Mouse (Mus musculus) stomach, postnatal 0 days (tissue): Measurements from ENCODE around the gene Smim22. TPM values are rescaled to one million over a fixed set of nuclear protein-coding genes. Genes with fewer than 3 reads are reported as not detected.
A peak's percentile ranks its signal among the peaks of the same experiment; 100 is the strongest.

Experiments
- ATAC-seq: fragments of 200-750 bp; cut with Nextera tagmentation; 2 replicates; pipeline ENCODE4 v1.8.0; 2017; ENCODE audit not compliant: low FRiP score, low TSS enrichment
- DNase-seq: peaks from one replicate; pipeline ENCODE4 v3.0.0-alpha.2; 2016; ENCODE audit warnings: low spot score
- H3K27ac ChIP-seq: fragments of 300-500 bp; sonication (generic); replicated peaks from 2 replicates; pipeline ENCODE4 v1.5.1; 2014; ENCODE audit warnings: mild to moderate bottlenecking, control low read depth
- H3K27me3 ChIP-seq: fragments of 300-500 bp; sonication (generic); 2 replicates; pipeline ENCODE4 v1.6.1; 2014; ENCODE audit warnings: low read length; ENCODE audit not compliant: control insufficient read depth, insufficient read depth
- H3K36me3 ChIP-seq: fragments of 300-500 bp; sonication (generic); 2 replicates; pipeline ENCODE4 v1.6.1; 2014; ENCODE audit warnings: low read length, mixed read lengths; ENCODE audit not compliant: control insufficient read depth, insufficient read depth
- H3K4me1 ChIP-seq: fragments of 300-500 bp; sonication (generic); replicated peaks from 2 replicates; pipeline ENCODE4 v1.6.1; 2014; ENCODE audit warnings: antibody characterized with exemption; ENCODE audit not compliant: control insufficient read depth, insufficient read depth
- H3K4me2 ChIP-seq: fragments of 300-500 bp; sonication (generic); replicated peaks from 2 replicates; pipeline ENCODE4 v1.6.1; 2014; ENCODE audit warnings: low read depth, mild to moderate bottlenecking, control low read depth, moderate library complexity
- H3K4me3 ChIP-seq: fragments of 300-500 bp; sonication (generic); 2 replicates; pipeline ENCODE4 v1.5.1; 2014; ENCODE audit warnings: low read depth, low read length, control low read depth
- H3K9ac ChIP-seq: fragments of 300-500 bp; sonication (generic); 2 replicates; pipeline ENCODE4 v1.6.1; 2014; ENCODE audit warnings: mild to moderate bottlenecking, low read length, control low read depth, mixed read lengths
- H3K9me3 ChIP-seq: fragments of 300-500 bp; sonication (generic); 2 replicates; pipeline ENCODE4 v1.6.1; 2016; ENCODE audit warnings: low read length; ENCODE audit not compliant: control insufficient read depth
- CTCF ChIP-seq: IDR thresholded peaks from 2 replicates; pipeline ENCODE4 v1.5.1; 2016; ENCODE audit warnings: antibody characterized with exemption, low read depth, mild to moderate bottlenecking, moderate library complexity
- EP300 ChIP-seq: optimal IDR thresholded peaks from 2 replicates; pipeline ENCODE3; 2016; ENCODE audit warnings: antibody characterized with exemption
- WGBS: fragments of 180-500 bp; shearing (Covaris S2); extraction: QIAGEN DNeasy Blood & Tissue Kit; methylation state at CpG from one replicate; pipeline ENCODE4 v1.1.7; 2014; 5-methylcytosine and 5-hydroxymethylcytosine counted together
- polyA plus RNA-seq: library from polyadenylated mRNA; unstranded; fragments of >200 nt; fragmentation: Nextera tagmentation; extraction: Ambion mirVana; gene quantifications from 2 replicates; pipeline ENCODE4 v1.2.1, GENCODE M21; 2015

The Smim22 gene
- polyA plus RNA-seq, 1 experiment from 2014 or later, result 112 TPM

DNA sequence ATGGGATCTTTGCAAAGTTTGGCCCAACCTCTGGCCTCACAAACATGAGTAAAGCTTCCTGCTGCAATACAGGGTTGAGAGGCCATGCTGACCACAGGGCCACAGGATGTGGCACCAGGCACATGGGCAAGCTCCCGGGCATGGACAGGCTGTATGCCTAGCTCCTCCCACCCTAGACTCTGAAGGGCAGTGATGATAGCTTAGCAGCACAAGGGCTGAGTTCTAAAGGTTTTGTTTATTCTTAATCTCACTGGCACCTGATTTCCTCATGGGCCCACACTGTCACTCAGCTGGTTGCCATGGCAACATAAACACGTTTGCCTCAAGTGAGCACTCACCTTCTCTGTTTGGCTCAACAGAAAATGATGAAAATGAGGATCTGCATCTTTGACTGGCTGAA, 22.8 kb downstream of the Smim22 start:
- no peaks in the 10 kb centered on the region for H3K4me1 ChIP-seq
- no peaks in the 10 kb centered on the region for H3K27me3 ChIP-seq
- H3K27ac ChIP-seq, result no peak overlapping the region
- no peak for TF ChIP-seq EP300
- no peak for TF ChIP-seq CTCF
- WGBS, result 49% methylated on average over 2 of the region's 2 CpGs
- H3K9me3 ChIP-seq, result no peaks in the 10 kb centered on the region
- no peak overlapping the region for H3K4me2 ChIP-seq
- ATAC-seq (peak; percentile 94), DNase-seq (peak; percentile 62)
- H3K9ac ChIP-seq, result no peak overlapping the region
- H3K4me3 ChIP-seq, result no peak overlapping the region
- H3K36me3 ChIP-seq, result peaks cover 58% of the 10 kb centered on the region

DNA sequence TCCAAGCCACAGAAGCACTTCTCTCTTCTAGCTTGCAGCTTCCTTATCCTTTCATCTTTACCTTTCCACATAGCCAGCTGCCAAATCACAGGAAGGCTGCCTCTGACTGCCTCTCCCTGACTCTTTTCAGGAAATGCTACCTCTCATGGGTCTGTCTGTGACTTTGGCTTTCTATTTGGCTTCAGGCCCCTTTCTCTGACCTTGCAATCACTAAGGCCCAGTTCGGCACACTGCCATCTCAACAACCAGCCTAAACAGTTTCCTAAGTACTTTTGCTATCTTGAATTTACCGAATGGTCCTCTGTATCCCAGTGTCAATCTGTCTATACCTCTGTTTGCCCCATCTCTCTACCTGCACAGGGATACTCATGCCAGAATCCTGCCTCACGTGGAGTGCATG, 28.5 kb downstream of the Smim22 start:
- Histone ChIP-seq H3K27ac (no peak overlapping the region), H3K9me3 (no peaks in the 10 kb centered on the region), H3K9ac (no peak overlapping the region), H3K4me2 (no peak overlapping the region), H3K4me3 (no peak overlapping the region), H3K27me3 (no peaks in the 10 kb centered on the region), H3K36me3 (peaks cover 51% of the 10 kb centered on the region), H3K4me1 (no peaks in the 10 kb centered on the region)
- ATAC-seq (no peak), DNase-seq (no peak)
- 95% methylated on average over 3 of the region's 3 CpGs for WGBS
- no peak for TF ChIP-seq CTCF
- no peak for TF ChIP-seq EP300

DNA sequence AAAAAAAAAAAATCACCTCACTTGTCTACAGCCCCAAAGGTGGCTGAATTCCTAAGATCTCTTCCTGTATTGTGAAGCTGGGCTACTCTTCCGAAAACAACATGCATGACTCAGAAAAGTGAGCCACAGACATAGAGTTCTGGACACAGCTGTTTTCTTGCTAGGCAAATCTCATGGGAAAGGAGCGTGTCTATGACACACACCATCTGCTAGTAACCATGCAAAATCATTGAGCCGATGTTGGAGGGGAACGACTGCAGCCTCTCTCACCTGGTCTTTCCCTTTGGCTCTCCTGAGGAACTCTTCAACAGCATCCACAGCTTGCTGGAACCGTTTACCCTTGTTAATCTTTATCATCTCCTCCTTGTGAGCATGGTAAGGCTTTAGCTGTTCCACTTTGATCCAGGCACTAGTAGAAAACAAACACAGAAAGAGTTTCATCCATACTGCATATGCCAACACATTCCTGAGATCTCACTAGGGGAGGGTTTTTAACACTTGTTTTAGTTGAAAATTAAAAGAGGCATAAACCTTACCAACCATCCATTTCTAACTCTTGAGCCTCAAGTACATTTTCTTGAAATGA, 29.7 kb downstream of the Smim22 start:
- H3K4me1 ChIP-seq, result no peaks in the 10 kb centered on the region
- DNase-seq (no peak), ATAC-seq (no peak)
- no peaks in the 10 kb centered on the region for H3K9me3 ChIP-seq
- no peak overlapping the region for H3K4me2 ChIP-seq
- TF ChIP-seq CTCF, result no peak
- TF ChIP-seq EP300, result no peak
- 73% methylated on average over 5 of the region's 5 CpGs for WGBS
- no peaks in the 10 kb centered on the region for H3K27me3 ChIP-seq
- H3K9ac ChIP-seq, result no peak overlapping the region
- H3K27ac ChIP-seq, result no peak overlapping the region
- no peak overlapping the region for H3K4me3 ChIP-seq
- peaks cover 44% of the 10 kb centered on the region for H3K36me3 ChIP-seq

DNA sequence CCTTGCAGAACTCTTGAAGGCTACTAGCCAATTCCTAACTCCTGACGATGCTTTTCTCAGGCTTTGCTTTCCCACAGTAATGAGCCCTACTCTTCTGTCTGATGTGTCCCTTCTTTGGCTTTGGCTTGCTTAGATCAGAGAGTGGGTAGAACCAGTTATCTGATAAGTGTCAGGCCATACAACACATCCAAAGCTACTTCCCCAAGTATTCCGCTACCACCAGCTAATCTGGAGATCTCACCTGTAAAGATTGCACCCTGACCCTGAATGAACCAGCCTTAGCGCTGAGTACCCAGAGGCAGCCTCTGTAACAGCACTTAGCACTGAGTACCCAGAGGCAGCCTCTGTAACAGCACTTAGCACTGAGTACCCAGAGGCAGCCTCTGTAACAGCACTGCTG, 38.2 kb downstream of the Smim22 start:
- no peak overlapping the region for H3K9ac ChIP-seq
- TF ChIP-seq EP300 (no peak), CTCF (no peak)

DNA sequence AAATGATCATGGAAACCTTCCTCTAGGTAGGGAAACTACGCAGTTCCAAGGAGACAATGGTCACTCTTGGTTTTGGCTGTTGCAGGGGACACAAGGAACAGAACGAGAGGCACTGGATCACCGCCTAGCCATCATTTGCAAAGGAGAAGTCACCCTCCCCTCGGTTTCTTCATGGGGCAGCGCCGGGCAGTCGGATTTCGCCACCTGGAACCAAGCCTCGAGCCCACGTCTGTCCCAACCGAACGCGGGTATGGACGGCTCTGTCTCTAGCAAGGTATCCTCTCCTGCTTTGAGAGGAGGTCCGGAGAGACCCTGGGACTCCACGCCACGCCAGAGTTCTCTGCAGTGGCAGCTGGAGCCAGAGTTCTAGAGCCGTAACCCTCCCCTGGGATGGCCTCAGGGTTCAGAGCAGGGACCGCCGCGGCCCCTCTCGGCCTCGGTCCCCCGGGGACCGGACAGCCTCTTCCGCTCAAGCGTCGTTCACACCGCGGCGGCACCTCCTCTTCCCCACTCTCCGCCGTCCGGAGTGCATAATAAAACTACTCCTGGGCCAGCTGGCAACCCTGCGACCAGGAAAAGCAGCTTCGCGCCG, 42.2 kb downstream of the Smim22 start:
- ATAC-seq (peak; percentile 58), DNase-seq (no peak)
- Histone ChIP-seq H3K4me2 (peak overlapping the region; percentile 78), H3K4me1 (no peaks in the 10 kb centered on the region), H3K36me3 (peaks cover 9% of the 10 kb centered on the region), H3K9me3 (no peaks in the 10 kb centered on the region), H3K27ac (peak overlapping the region; percentile 95), H3K9ac (peak overlapping the region; percentile 96), H3K27me3 (no peaks in the 10 kb centered on the region), H3K4me3 (peak overlapping the region; percentile 90)
- 1% methylated on average over 38 of the region's 38 CpGs for WGBS
- no peak for TF ChIP-seq CTCF
- TF ChIP-seq EP300, result no peak

More for the DNA sequence above, 38.2 kb downstream of the Smim22 start:
- DNase-seq (no peak), ATAC-seq (no peak)
- Histone ChIP-seq H3K9me3 (no peaks in the 10 kb centered on the region), H3K4me2 (no peak overlapping the region), H3K27me3 (no peaks in the 10 kb centered on the region), H3K27ac (no peak overlapping the region), H3K4me3 (no peak overlapping the region), H3K4me1 (no peaks in the 10 kb centered on the region), H3K36me3 (peaks cover 22% of the 10 kb centered on the region)
- WGBS, result 94% methylated on average over 3 of the region's 3 CpGs

DNA sequence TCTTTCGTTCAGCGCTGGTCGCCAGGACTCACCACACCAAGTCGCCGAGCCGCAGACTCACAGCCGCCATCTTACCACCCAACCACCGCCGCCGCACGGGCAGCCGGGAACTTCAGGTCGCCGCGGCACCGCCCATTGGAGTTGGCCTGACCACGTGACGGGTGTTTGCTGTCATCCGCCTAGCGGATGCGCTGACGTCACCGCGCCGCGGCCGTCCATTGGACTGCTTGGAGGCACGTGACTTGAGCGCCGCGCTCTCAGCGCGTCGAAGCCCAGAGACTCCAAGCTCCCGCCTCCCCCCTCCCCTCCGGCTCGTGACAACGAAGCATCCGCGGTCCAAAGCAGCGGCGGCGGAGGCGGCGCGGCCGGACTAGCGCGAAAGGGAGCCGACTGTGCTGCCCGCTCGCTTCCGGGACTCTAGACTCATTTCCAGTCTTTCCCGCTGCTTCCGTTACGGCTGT, 42.7 kb downstream of the Smim22 start, which contains the start of the genes Glyr1 and Ubn1:
TSS of gene Glyr1 (minus strand) at position 90 of the 461 bp plus-strand sequence.
TSS of gene Ubn1 (plus strand) at position 284 of the 461 bp plus-strand sequence.
- H3K4me3 ChIP-seq, result peak within 1 kb of the TSS; percentile 90
- H3K36me3 ChIP-seq, result peaks cover 9% of the 10 kb centered on the region
- no peaks in the 10 kb centered on the region for H3K9me3 ChIP-seq
- peak; percentile 100 for ATAC-seq
- peak within 1 kb of the TSS; percentile 96 for H3K9ac ChIP-seq
- H3K4me1 ChIP-seq, result no peaks in the 10 kb centered on the region
- peak within 1 kb of the TSS; percentile 98 for H3K27ac ChIP-seq
- 0% methylated on average over 49 of the region's 56 CpGs for WGBS
- H3K4me2 ChIP-seq, result peak within 1 kb of the TSS; percentile 90
- no peak for TF ChIP-seq EP300
- no peak for TF ChIP-seq CTCF
- H3K27me3 ChIP-seq, result no peaks in the 10 kb centered on the region
- DNase-seq, result peak; percentile 99
